Mouse (Mus musculus) lung, postnatal 0 days (tissue): ENCODE measurements at regions not wholly inside any gene's neighbourhood (a gene's known extent, or its start where the extent isn't known, plus 50 kb on each side); places are given as distances from the start of the nearest gene placed in this dataset.

Experiments used
- ATAC-seq: fragments of 200-750 bp; cut with Nextera tagmentation; 2 replicates; pipeline ENCODE4 v1.8.0; 2017; ENCODE audit warnings: moderate library complexity
- DNase-seq: peaks from one replicate; pipeline ENCODE4 v3.0.0-alpha.2; 2016; ENCODE audit warnings: low spot score
- H3K27ac ChIP-seq: fragments of 300-500 bp; sonication (generic); 2 replicates; pipeline ENCODE4 v1.5.1; 2014; ENCODE audit warnings: antibody characterized with exemption, mild to moderate bottlenecking, low read length, mixed read lengths
- H3K27me3 ChIP-seq: fragments of 300-500 bp; sonication (generic); replicated peaks from 2 replicates; pipeline ENCODE4 v1.6.1; 2014; ENCODE audit warnings: low read length, mixed read lengths; ENCODE audit not compliant: insufficient read depth
- H3K36me3 ChIP-seq: fragments of 300-500 bp; sonication (generic); 2 replicates; pipeline ENCODE4 v1.6.1; 2014; ENCODE audit warnings: low read length, mixed read lengths; ENCODE audit not compliant: insufficient read depth
- H3K4me1 ChIP-seq: fragments of 300-500 bp; sonication (generic); 2 replicates; pipeline ENCODE4 v1.6.1; 2014; ENCODE audit warnings: antibody characterized with exemption, low read depth, low read length, mixed read lengths; ENCODE audit not compliant: insufficient read depth
- H3K4me2 ChIP-seq: fragments of 300-500 bp; sonication (generic); replicated peaks from 2 replicates; pipeline ENCODE4 v1.6.1; 2014; ENCODE audit warnings: low read depth, mild to moderate bottlenecking, low read length, moderate library complexity, mixed read lengths
- H3K4me3 ChIP-seq: fragments of 300-500 bp; sonication (generic); 2 replicates; pipeline ENCODE4 v1.5.1; 2014; ENCODE audit warnings: low read depth, low read length
- H3K9ac ChIP-seq: fragments of 300-500 bp; sonication (generic); replicated peaks from 2 replicates; pipeline ENCODE4 v1.6.1; 2014; ENCODE audit warnings: low read depth, mild to moderate bottlenecking
- H3K9me3 ChIP-seq: fragments of 300-500 bp; sonication (generic); 2 replicates; pipeline ENCODE4 v1.6.1; 2016; ENCODE audit warnings: low read length, mixed read lengths
- CTCF ChIP-seq: IDR thresholded peaks from 2 replicates; pipeline ENCODE4 v1.5.1; 2016; ENCODE audit warnings: antibody characterized with exemption, mild to moderate bottlenecking
- EP300 ChIP-seq: IDR thresholded peaks from 2 replicates; pipeline ENCODE4 v1.6.1; 2016; ENCODE audit warnings: antibody characterized with exemption, mild to moderate bottlenecking, control low read depth
- WGBS: fragments of 180-500 bp; shearing (Covaris S2); extraction: QIAGEN DNeasy Blood & Tissue Kit; methylation state at CpG from one replicate; pipeline ENCODE4 v1.1.7; 2014; 5-methylcytosine and 5-hydroxymethylcytosine counted together

- Histone ChIP-seq H3K9ac (no peak overlapping the region), H3K9me3 (no peaks in the 10 kb centered on the region), H3K27me3 (no peaks in the 10 kb centered on the region), H3K4me1 (no peaks in the 10 kb centered on the region), H3K27ac (no peak overlapping the region), H3K4me3 (no peak overlapping the region), H3K36me3 (no peaks in the 10 kb centered on the region), H3K4me2 (no peak overlapping the region)
- DNase-seq (peak; percentile 58), ATAC-seq (peak; percentile 41; the same call in 1 of the 2 replicates)
- TF ChIP-seq CTCF (no peak), EP300 (no peak)
- 54% methylated on average over 7 of the region's 7 CpGs for WGBS
Observed at GRCm38 (mm10) chr14:48740942-48741602, 67.5 kb upstream of the Otx2 start.

GRCm38 (mm10) chr14:48739121-48739520 is 65.5 kb upstream of the Otx2 start:
- H3K4me2 ChIP-seq, result no peak overlapping the region
- 89% methylated on average over 4 of the region's 4 CpGs for WGBS
- H3K27ac ChIP-seq, result no peak overlapping the region
- H3K9ac ChIP-seq, result no peak overlapping the region
- ATAC-seq (no peak), DNase-seq (no peak)
- H3K9me3 ChIP-seq, result no peaks in the 10 kb centered on the region
- H3K4me3 ChIP-seq, result no peak overlapping the region
- no peak for TF ChIP-seq EP300
- no peak for TF ChIP-seq CTCF
- H3K4me1 ChIP-seq, result no peaks in the 10 kb centered on the region
- H3K27me3 ChIP-seq, result no peaks in the 10 kb centered on the region
- H3K36me3 ChIP-seq, result no peaks in the 10 kb centered on the region

- Histone ChIP-seq H3K9me3 (no peaks in the 10 kb centered on the region), H3K9ac (no peak overlapping the region), H3K27me3 (no peaks in the 10 kb centered on the region), H3K4me1 (no peaks in the 10 kb centered on the region), H3K4me2 (no peak overlapping the region), H3K36me3 (no peaks in the 10 kb centered on the region), H3K4me3 (no peak overlapping the region), H3K27ac (no peak overlapping the region)
- whole genome bisulfite sequencing, result 66% methylated on average over 10 of the region's 10 CpGs
- no peak for ATAC-seq
- no peak for DNase-seq
- TF ChIP-seq CTCF (no peak), EP300 (no peak)
Observed at GRCm38 (mm10) chr14:48738641-48739040, 65.0 kb upstream of the Otx2 start.

- no peaks in the 10 kb centered on the region for H3K27me3 ChIP-seq
- no peak overlapping the region for H3K4me2 ChIP-seq
- H3K4me1 ChIP-seq, result no peaks in the 10 kb centered on the region
- no peak for ATAC-seq
- H3K9me3 ChIP-seq, result no peaks in the 10 kb centered on the region
- no peak overlapping the region for H3K9ac ChIP-seq
- 78% methylated on average over 10 of the region's 10 CpGs for WGBS
- no peak overlapping the region for H3K4me3 ChIP-seq
- H3K27ac ChIP-seq, result no peak overlapping the region
- H3K36me3 ChIP-seq, result no peaks in the 10 kb centered on the region
- no peak for DNase-seq
- no peak for TF ChIP-seq CTCF
Observed at GRCm38 (mm10) chr14:48738213-48738612, 64.6 kb upstream of the Otx2 start.

GRCm38 (mm10) chr14:48736969-48737860 is 63.6 kb upstream of the Otx2 start:
- Histone ChIP-seq H3K27ac (no peak overlapping the region), H3K9me3 (no peaks in the 10 kb centered on the region), H3K36me3 (no peaks in the 10 kb centered on the region), H3K4me1 (no peaks in the 10 kb centered on the region), H3K27me3 (no peaks in the 10 kb centered on the region), H3K4me3 (no peak overlapping the region), H3K4me2 (no peak overlapping the region), H3K9ac (no peak overlapping the region)
- WGBS, result 45% methylated on average over 14 of the region's 14 CpGs
- ATAC-seq (no peak), DNase-seq (peak; percentile 7)
- no peak for TF ChIP-seq EP300
- TF ChIP-seq CTCF, result no peak

- Histone ChIP-seq H3K9me3 (no peaks in the 10 kb centered on the region), H3K4me2 (no peak overlapping the region), H3K36me3 (no peaks in the 10 kb centered on the region), H3K27ac (no peak overlapping the region), H3K4me1 (no peaks in the 10 kb centered on the region), H3K9ac (no peak overlapping the region), H3K4me3 (no peak overlapping the region), H3K27me3 (no peaks in the 10 kb centered on the region)
- no peak for DNase-seq
- ATAC-seq, result no peak
- TF ChIP-seq CTCF (no peak), EP300 (no peak)
- WGBS, result 73% methylated on average over 6 of the region's 6 CpGs
Observed at GRCm38 (mm10) chr14:48736211-48736610, 62.6 kb upstream of the Otx2 start.
